Comparison of ENCODE assay signal across 10 mouse cellular contexts in genomic region chr10:80316359-80316781, GRCm38 (mm10). TPM values are rescaled to one million over a fixed set of nuclear protein-coding genes. Genes with fewer than 3 reads are reported as not detected.
A peak's percentile ranks its signal among the peaks of the same experiment; 100 is the strongest.
DNase-seq lines count a peak whose midpoint lies in the region; ATAC-seq lines count a peak whose summit lies in the region.
"Had no signal": no experiment of that assay in that cellular context is flagged by ENCODE, and none has a peak within 500 bp of the region (broad histone marks: within the 10 kb centered on the region; RNA-seq: fewer than 3 reads in every experiment).

No protein-coding gene starts in this region.

- H3K36me3 ChIP-seq in liver, embryonic 11.5 days (ENCODE audit: control insufficient read depth, insufficient read depth, low read length) = peaks cover 6% of the 10 kb centered on the region; the same call in 1 of the 2 replicates
- H3K36me3 ChIP-seq in forebrain, embryonic 14.5 days (ENCODE audit: control insufficient read depth, insufficient read depth, low read length) = peaks cover 75% of the 10 kb centered on the region
- H3K36me3 ChIP-seq in intestine, embryonic 16.5 days (ENCODE audit: control insufficient read depth, insufficient read depth, low read length) = peaks cover 6% of the 10 kb centered on the region; the same call in 1 of the 2 replicates

- no peak for ATAC-seq in liver, embryonic 11.5 days (replicated peaks; ENCODE audit: low FRiP score)
- ATAC-seq in forebrain, embryonic 14.5 days = peak; percentile 41
- no peak for ATAC-seq in intestine, embryonic 16.5 days

- H3K27me3 ChIP-seq in liver, embryonic 11.5 days (replicated peaks; ENCODE audit: control insufficient read depth, insufficient read depth, low read length) = peaks cover 65% of the 10 kb centered on the region
- no peaks in the 10 kb centered on the region for H3K27me3 ChIP-seq in forebrain, embryonic 14.5 days (replicated peaks; ENCODE audit: control insufficient read depth, insufficient read depth, low read length)
- peaks cover 47% of the 10 kb centered on the region for H3K27me3 ChIP-seq in intestine, embryonic 16.5 days (replicated peaks; ENCODE audit: control insufficient read depth, insufficient read depth, low read length)

- no peak overlapping the region for H3K4me3 ChIP-seq in liver, embryonic 11.5 days (ENCODE audit: low read depth, low read length)
- H3K4me3 ChIP-seq in forebrain, embryonic 14.5 days (ENCODE audit: low read depth, low read length) = no peak overlapping the region
- H3K4me3 ChIP-seq in intestine, embryonic 16.5 days (ENCODE audit: low read length) = no peak overlapping the region

- H3K9ac ChIP-seq in liver, embryonic 11.5 days (ENCODE audit: low read depth, low read length) = no peak overlapping the region
- H3K9ac ChIP-seq in forebrain, embryonic 14.5 days (ENCODE audit: low read length) = no peak overlapping the region
- H3K9ac ChIP-seq in intestine, embryonic 16.5 days (ENCODE audit: low read depth, low read length) = no peak overlapping the region

- H3K4me1 ChIP-seq in liver, embryonic 11.5 days (replicated peaks; ENCODE audit: control insufficient read depth, insufficient read depth, low read length) = peaks cover 36% of the 10 kb centered on the region
- peaks cover 5% of the 10 kb centered on the region; the same call in 1 of the 2 replicates for H3K4me1 ChIP-seq in forebrain, embryonic 14.5 days (ENCODE audit: control insufficient read depth, insufficient read depth, low read length)
- peaks cover 28% of the 10 kb centered on the region for H3K4me1 ChIP-seq in intestine, embryonic 16.5 days (ENCODE audit: control insufficient read depth, insufficient read depth, low read length)

- 17% methylated on average over 11 of the region's 11 CpGs for WGBS in liver, embryonic 11.5 days
- WGBS in forebrain, embryonic 14.5 days = 22% methylated on average over 11 of the region's 11 CpGs
- 20% methylated on average over 11 of the region's 11 CpGs for WGBS in intestine, embryonic 16.5 days

- H3K4me2 ChIP-seq in liver, embryonic 11.5 days = peak overlapping the region; percentile 16; the same call in 1 of the 2 replicates
- no peak overlapping the region for H3K4me2 ChIP-seq in forebrain, embryonic 14.5 days (ENCODE audit: low read length)
- no peak overlapping the region for H3K4me2 ChIP-seq in intestine, embryonic 16.5 days (ENCODE audit: low read depth, low read length)

- DNase-seq in cerebellum, adult 8-10 months = peak; percentile 34
- no peak for DNase-seq in cerebellum, adult 11-12 months
- DNase-seq in liver, embryonic 11.5 days (ENCODE audit: low spot score) = no peak
- DNase-seq in liver = no peak
- peak; percentile 66 for DNase-seq in forebrain, embryonic 14.5 days (ENCODE audit: low spot score)
- peak; percentile 28 for DNase-seq in lung, postnatal 25 days (ENCODE audit: low spot score)
- no peak for DNase-seq in frontal cortex, postnatal 25 days (ENCODE audit: low spot score in 2 of 2)
- DNase-seq: cerebellum, adult 11 months; gastrocnemius, postnatal 10 days had no signal

- H3K9me3 ChIP-seq in liver, embryonic 11.5 days (ENCODE audit: control insufficient read depth, low read length) = no peaks in the 10 kb centered on the region
- H3K9me3 ChIP-seq in forebrain, embryonic 14.5 days (replicated peaks; ENCODE audit: control insufficient read depth, low read length) = no peaks in the 10 kb centered on the region
- no peaks in the 10 kb centered on the region for H3K9me3 ChIP-seq in intestine, embryonic 16.5 days (ENCODE audit: control insufficient read depth, low read length)

- H3K27ac ChIP-seq in liver, embryonic 11.5 days (ENCODE audit: low read depth, low read length) = no peak overlapping the region
- no peak overlapping the region for H3K27ac ChIP-seq in forebrain, embryonic 14.5 days (ENCODE audit: low read depth, low read length)
- H3K27ac ChIP-seq in intestine, embryonic 16.5 days (ENCODE audit: low read length) = no peak overlapping the region

RNA-seq across cellular contexts. Expression of gene 2310011J03Rik, which starts 4.0 kb away (rescaled TPM):
- polyA plus RNA-seq in liver, embryonic 11.5 days (2014; fragmentation: Nextera tagmentation; extraction: Ambion mirVana) = 46.2 and 47.8 TPM in 2 replicates
- polyA plus RNA-seq in forebrain, embryonic 14.5 days (2014; fragmentation: Nextera tagmentation; extraction: Ambion mirVana) = 39.2 and 40.8 TPM in 2 replicates
- 60.4 and 64.3 TPM in 2 replicates for polyA plus RNA-seq in intestine, embryonic 16.5 days (2015; fragmentation: Nextera tagmentation; extraction: Ambion mirVana)

RNA-seq across cellular contexts. Expression of gene Pcsk4, which starts 12.9 kb away (rescaled TPM):
- polyA plus RNA-seq in liver, embryonic 11.5 days (2014; fragmentation: Nextera tagmentation; extraction: Ambion mirVana) = 12.6 and 12.8 TPM in 2 replicates
- 1.6 and 2.4 TPM in 2 replicates for polyA plus RNA-seq in forebrain, embryonic 14.5 days (2014; fragmentation: Nextera tagmentation; extraction: Ambion mirVana)
- polyA plus RNA-seq in intestine, embryonic 16.5 days (2015; fragmentation: Nextera tagmentation; extraction: Ambion mirVana) = 10.8 and 12.9 TPM in 2 replicates

RNA-seq across cellular contexts. Expression of gene Reep6, which starts 13.4 kb away (rescaled TPM):
- 74.3 and 76.1 TPM in 2 replicates for polyA plus RNA-seq in liver, embryonic 11.5 days (2014; fragmentation: Nextera tagmentation; extraction: Ambion mirVana)
- polyA plus RNA-seq in forebrain, embryonic 14.5 days (2014; fragmentation: Nextera tagmentation; extraction: Ambion mirVana) = 2.3 and 2.7 TPM in 2 replicates
- polyA plus RNA-seq in intestine, embryonic 16.5 days (2015; fragmentation: Nextera tagmentation; extraction: Ambion mirVana) = 255 and 314 TPM in 2 replicates

RNA-seq across cellular contexts. Expression of gene Apc2, which starts 20.6 kb away (rescaled TPM):
- 0.30 and 0.45 TPM in 2 replicates for polyA plus RNA-seq in liver, embryonic 11.5 days (2014; fragmentation: Nextera tagmentation; extraction: Ambion mirVana)
- polyA plus RNA-seq in forebrain, embryonic 14.5 days (2014; fragmentation: Nextera tagmentation; extraction: Ambion mirVana) = 154 and 213 TPM in 2 replicates
- polyA plus RNA-seq in intestine, embryonic 16.5 days (2015; fragmentation: Nextera tagmentation; extraction: Ambion mirVana) = 2.4 and 3.1 TPM in 2 replicates

RNA-seq across cellular contexts. Expression of gene Rps15, which starts 24.1 kb away (rescaled TPM):
- 1,270 and 1,408 TPM in 2 replicates for polyA plus RNA-seq in liver, embryonic 11.5 days (2014; fragmentation: Nextera tagmentation; extraction: Ambion mirVana)
- 694 and 922 TPM in 2 replicates for polyA plus RNA-seq in forebrain, embryonic 14.5 days (2014; fragmentation: Nextera tagmentation; extraction: Ambion mirVana)
- 894 and 922 TPM in 2 replicates for polyA plus RNA-seq in intestine, embryonic 16.5 days (2015; fragmentation: Nextera tagmentation; extraction: Ambion mirVana)

Comparison
In these comparisons a context has a peak if more than half of its experiments do, and no peak if none do; other contexts are left out.
1. DNase-seq: peak in cerebellum, adult 8-10 months (single experiment), forebrain, embryonic 14.5 days (single experiment) and lung, postnatal 25 days (single experiment); none in cerebellum, adult 11-12 months (single experiment), liver, embryonic 11.5 days (single experiment), liver (single experiment) and frontal cortex, postnatal 25 days (0 of 2).
2. RNA of gene Reep6, which starts 13.4 kb away (polyA plus RNA-seq): 255 to 314 TPM in intestine, embryonic 16.5 days and 74.3 to 76.1 TPM in liver, embryonic 11.5 days; 2.3 to 2.7 TPM in forebrain, embryonic 14.5 days; every median in the first group is over 10 times any median in the second.